Mouse (Mus musculus) lung, adult 2 months (tissue): ENCODE results near the gene Gm45140. TPM values are rescaled to one million over a fixed set of nuclear protein-coding genes. Genes with fewer than 3 reads are reported as not detected.

Experiments used
- DNase-seq: peaks from one replicate; pipeline ENCODE4 v3.0.0; 2022
- H3K4me1 ChIP-seq: fragments of 200-500 bp; 2 replicates; pipeline ENCODE4 v1.6.1; 2011; ENCODE audit warnings: low read length; ENCODE audit not compliant: control insufficient read depth, insufficient read depth
- H3K4me3 ChIP-seq: fragments of 200-500 bp; replicated peaks from 2 replicates; pipeline ENCODE3; 2011; ENCODE audit warnings: low read depth, mild to moderate bottlenecking, control low read depth, low read length; ENCODE audit errors: extremely low read depth
- CTCF ChIP-seq: fragments of 200-500 bp; IDR thresholded peaks from 2 replicates; pipeline ENCODE4 v1.5.1; 2011; ENCODE audit warnings: mild to moderate bottlenecking, low read length, control low read depth; ENCODE audit not compliant: insufficient read depth
- POLR2A ChIP-seq: fragments of 200-500 bp; IDR thresholded peaks from 2 replicates; pipeline ENCODE4 v1.6.1; 2011; ENCODE audit warnings: low read depth, mild to moderate bottlenecking, control low read depth, low read length, borderline replicate concordance; ENCODE audit errors: extremely low read depth
- WGBS: fragments of 180-500 bp; shearing (Covaris S2); methylation state at CpG from one replicate; pipeline ENCODE4 v1.1.7; 2018; 5-methylcytosine and 5-hydroxymethylcytosine counted together
- polyA plus RNA-seq: library from polyadenylated mRNA; depleted of rRNA; stranded (reverse); fragments of >200 nt; gene quantifications from 2 replicates; pipeline ENCODE4 v1.2.3, GENCODE M21; 2012

Gene Gm45140
- polyA plus RNA-seq, 1 experiment, result 0.47 TPM

GRCm38 (mm10) chr6:87849780-87850154 lies 14.2 kb upstream of the Gm45140 start:
- DNase-seq, result no peak
- WGBS, result under 1% methylated on average over 8 of the region's 8 CpGs

DNA sequence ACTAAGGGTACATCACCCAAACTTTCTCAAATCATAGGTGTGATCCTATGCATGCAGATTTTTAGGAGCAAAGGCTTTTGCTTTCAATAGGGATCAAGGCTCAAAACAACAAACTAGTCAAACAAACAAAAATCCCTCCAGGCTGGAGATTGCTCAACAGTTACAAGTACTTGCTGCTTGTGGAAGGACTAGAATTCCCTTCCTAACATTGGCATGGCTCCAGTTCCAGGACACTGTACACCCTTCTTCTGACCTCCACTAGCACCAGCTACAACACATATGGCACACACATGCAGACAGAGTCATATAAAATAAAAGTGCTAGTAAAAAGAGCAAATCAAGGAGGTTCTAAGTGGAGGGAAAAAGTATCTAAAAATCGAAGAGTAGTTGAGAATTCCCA lies 11.2 kb upstream of the Gm45140 start:
- TF ChIP-seq CTCF, result no peak
- no peak for TF ChIP-seq POLR2A
- WGBS, result 36% methylated on average over 1 of the region's 1 CpGs
- Histone ChIP-seq H3K4me1 (peaks cover 15% of the 10 kb centered on the region), H3K4me3 (no peak overlapping the region)
- DNase-seq, result no peak

More at GRCm38 (mm10) chr6:87849780-87850154, 14.2 kb upstream of the Gm45140 start:
- peak overlapping the region; percentile 98 for H3K4me3 ChIP-seq
- H3K4me1 ChIP-seq, result peaks cover 15% of the 10 kb centered on the region
- TF ChIP-seq POLR2A, result no peak

DNA sequence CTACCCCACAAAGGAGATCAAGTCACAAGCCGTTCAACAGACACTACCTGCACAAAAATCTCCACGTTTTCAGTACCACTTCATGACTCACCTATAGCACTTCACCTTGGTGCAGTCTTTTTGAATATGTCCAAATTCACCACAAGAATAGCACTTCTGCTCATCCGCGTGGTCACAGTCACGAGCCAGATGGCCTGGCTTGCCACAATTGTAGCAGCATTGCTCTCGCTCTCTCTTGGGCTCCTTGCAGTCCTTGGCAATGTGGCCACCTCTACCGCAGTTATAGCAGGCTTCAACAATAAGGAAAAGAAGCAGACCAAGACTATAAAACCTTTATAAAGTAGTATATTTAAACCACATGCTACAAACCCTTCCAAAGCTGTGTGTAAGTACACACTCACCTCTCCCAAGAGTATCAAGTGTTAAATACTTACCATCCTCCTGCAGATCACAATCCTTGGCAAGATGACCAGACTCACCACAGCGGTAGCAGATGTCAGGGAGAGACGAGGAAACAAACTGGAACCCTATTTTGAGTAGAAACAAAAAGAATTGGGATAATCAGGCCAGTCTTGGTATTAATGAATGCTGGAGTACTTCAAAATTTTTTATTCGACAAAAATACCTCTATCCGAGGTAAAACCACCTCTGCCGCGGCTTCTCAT lies 9.6 kb upstream of the Gm45140 start:
- no peak for DNase-seq
- TF ChIP-seq POLR2A (no peak), CTCF (no peak)
- H3K4me1 ChIP-seq, result peaks cover 15% of the 10 kb centered on the region
- no peak overlapping the region for H3K4me3 ChIP-seq
- 83% methylated on average over 13 of the region's 13 CpGs for WGBS

DNA sequence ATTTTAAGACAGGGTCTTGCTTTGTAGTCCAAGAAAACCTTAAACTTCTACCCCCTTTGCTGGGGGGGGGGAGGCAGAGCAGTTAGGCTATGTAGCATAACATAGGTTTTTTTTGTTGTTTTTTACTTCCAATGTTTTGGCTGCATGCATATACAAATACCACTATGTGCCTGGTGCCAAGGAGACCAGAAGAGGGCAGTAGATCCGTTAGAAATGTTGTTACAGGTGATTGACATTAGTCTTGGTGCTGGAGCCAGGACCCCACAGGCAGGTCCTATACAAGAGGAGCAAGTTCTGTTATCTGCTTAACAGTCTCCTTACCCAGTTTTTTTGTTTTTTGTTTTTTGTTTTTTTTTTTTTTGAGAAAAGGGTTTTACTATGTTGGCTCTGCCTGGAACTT lies 6.7 kb upstream of the Gm45140 start:
- no peak for DNase-seq
- 10% methylated on average over 1 of the region's 1 CpGs for WGBS
- TF ChIP-seq POLR2A (no peak), CTCF (no peak)
- no peak overlapping the region for H3K4me3 ChIP-seq
- peaks cover 9% of the 10 kb centered on the region for H3K4me1 ChIP-seq

DNA sequence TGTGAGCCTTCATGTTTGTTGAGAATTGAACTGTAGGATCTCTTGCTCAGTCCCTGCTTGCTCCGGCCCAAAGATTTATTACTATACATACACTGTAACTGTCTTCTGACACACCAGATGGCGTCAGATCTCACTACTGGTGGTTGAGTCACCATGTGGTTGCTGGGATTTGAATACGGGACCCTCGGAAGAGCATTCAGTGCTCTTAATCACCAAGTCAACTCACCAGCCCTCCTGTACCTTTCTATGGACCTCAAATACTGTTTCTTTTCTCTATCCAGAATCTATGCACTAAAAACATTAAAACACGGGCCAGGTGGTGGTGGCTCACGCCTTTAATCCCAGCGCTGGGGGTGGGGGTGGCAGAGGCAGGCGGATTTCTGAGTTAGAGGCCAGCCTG lies 6.0 kb upstream of the Gm45140 start:
- TF ChIP-seq CTCF (no peak), POLR2A (no peak)
- WGBS, result 79% methylated on average over 8 of the region's 8 CpGs

DNA sequence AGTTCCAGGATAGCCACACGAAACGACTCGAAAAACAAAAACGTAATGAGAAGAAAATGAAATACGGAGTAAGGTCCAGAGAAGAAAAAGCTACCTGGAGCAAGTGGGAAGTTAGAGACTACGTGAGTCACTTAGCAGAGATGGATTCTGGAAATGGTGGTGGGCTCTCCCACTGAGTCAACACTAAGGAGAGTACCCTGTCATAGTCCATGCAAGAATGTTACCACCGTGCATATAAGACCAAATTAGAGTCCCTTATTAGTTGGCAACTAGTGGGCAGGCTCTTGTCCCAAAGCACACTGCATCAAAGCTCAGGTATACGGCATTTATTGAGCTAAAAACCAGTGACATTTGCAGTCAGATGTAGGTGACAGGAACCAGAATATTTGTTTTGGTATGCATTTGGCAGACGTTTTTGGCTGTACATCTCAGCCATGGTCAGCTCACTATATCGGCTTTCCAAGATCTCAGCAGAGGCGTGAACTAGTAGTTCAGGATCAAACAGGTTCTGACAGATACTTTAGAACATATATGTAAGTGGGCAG lies 4.3 kb upstream of the Gm45140 start:
- Histone ChIP-seq H3K4me3 (no peak overlapping the region), H3K4me1 (no peaks in the 10 kb centered on the region)
- DNase-seq, result no peak
- TF ChIP-seq POLR2A (no peak), CTCF (no peak)
- WGBS, result 51% methylated on average over 11 of the region's 11 CpGs

More for the DNA sequence above, 6.0 kb upstream of the Gm45140 start:
- peaks cover 4% of the 10 kb centered on the region; the same call in 1 of the 2 replicates for H3K4me1 ChIP-seq
- DNase-seq, result no peak
- no peak overlapping the region for H3K4me3 ChIP-seq

GRCm38 (mm10) chr6:87838551-87839197 lies 3.1 kb upstream of the Gm45140 start, which contains the start of gene Isy1:
TSS of gene Isy1 (minus strand) at chr6:87838798.
- no peaks in the 10 kb centered on the region for H3K4me1 ChIP-seq
- DNase-seq, result peak; percentile 90
- under 1% methylated on average over 46 of the region's 46 CpGs for WGBS
- no peak for TF ChIP-seq CTCF
- TF ChIP-seq POLR2A, result peak; percentile 91; the same call in 1 of the 2 replicates
- peak within 1 kb of the TSS; percentile 88 for H3K4me3 ChIP-seq

- TF ChIP-seq POLR2A, result no peak
- no peak for TF ChIP-seq CTCF
- 97% methylated on average over 2 of the region's 2 CpGs for WGBS
- DNase-seq, result no peak
- Histone ChIP-seq H3K4me3 (no peak overlapping the region), H3K4me1 (no peaks in the 10 kb centered on the region)
Measured at GRCm38 (mm10) chr6:87820366-87820765, 15.2 kb downstream of the Gm45140 start.

DNA sequence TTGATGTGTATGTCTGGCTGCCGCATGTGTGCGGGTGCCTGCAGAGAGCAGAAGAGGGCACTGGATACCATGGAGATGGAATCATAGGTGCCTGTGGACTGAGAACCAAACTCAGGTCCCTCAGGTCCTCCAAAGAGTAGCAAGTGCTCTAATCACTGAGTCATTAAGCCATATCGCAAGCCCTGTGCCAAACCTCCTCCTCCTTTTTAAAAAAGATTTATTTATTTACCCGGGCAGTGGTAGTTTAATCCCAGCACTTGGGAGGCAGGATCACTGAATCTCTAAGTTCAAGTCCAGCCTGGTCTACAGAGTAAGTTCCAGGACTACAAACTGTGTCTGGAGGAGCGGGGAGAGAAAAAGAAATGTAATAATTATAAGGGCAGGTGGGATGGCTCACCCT lies 21.1 kb downstream of the Gm45140 start:
- TF ChIP-seq POLR2A (no peak), CTCF (no peak)
- WGBS, result 89% methylated on average over 5 of the region's 5 CpGs

GRCm38 (mm10) chr6:87812656-87813055 lies 22.9 kb downstream of the Gm45140 start:
- TF ChIP-seq POLR2A (no peak), CTCF (no peak)
- peaks cover 10% of the 10 kb centered on the region for H3K4me1 ChIP-seq
- WGBS, result 91% methylated on average over 1 of the region's 1 CpGs
- no peak overlapping the region for H3K4me3 ChIP-seq
- no peak for DNase-seq

More for the DNA sequence above, 21.1 kb downstream of the Gm45140 start:
- H3K4me3 ChIP-seq, result no peak overlapping the region
- peaks cover 9% of the 10 kb centered on the region for H3K4me1 ChIP-seq
- no peak for DNase-seq
